Mouse (Mus musculus) forebrain, embryonic 15.5 days (tissue): ENCODE data around the gene Map2k5. TPM values are rescaled to one million over a fixed set of nuclear protein-coding genes. Genes with fewer than 3 reads are reported as not detected.

Experiments
- ATAC-seq: fragments of 200-750 bp; cut with Nextera tagmentation; replicated peaks from 2 replicates; pipeline ENCODE4 v1.8.0; 2017; ENCODE audit warnings: mild to moderate bottlenecking, moderate TSS enrichment, moderate library complexity
- H3K27ac ChIP-seq: fragments of 300-500 bp; sonication (generic); replicated peaks from 2 replicates; pipeline ENCODE4 v1.5.1; 2015; ENCODE audit warnings: mild to moderate bottlenecking, inconsistent platforms
- H3K27me3 ChIP-seq: fragments of 300-500 bp; sonication (generic); 2 replicates; pipeline ENCODE4 v1.6.1; 2015; ENCODE audit warnings: inconsistent platforms
- H3K36me3 ChIP-seq: fragments of 300-500 bp; sonication (generic); 2 replicates; pipeline ENCODE4 v1.6.1; 2015; ENCODE audit warnings: mild to moderate bottlenecking, inconsistent platforms
- H3K4me1 ChIP-seq: fragments of 300-500 bp; sonication (generic); 2 replicates; pipeline ENCODE4 v1.6.1; 2015; ENCODE audit warnings: inconsistent platforms
- H3K4me2 ChIP-seq: fragments of 300-500 bp; sonication (generic); replicated peaks from 2 replicates; pipeline ENCODE4 v1.6.1; 2015; ENCODE audit warnings: mild to moderate bottlenecking, inconsistent platforms
- H3K4me3 ChIP-seq: fragments of 300-500 bp; sonication (generic); 2 replicates; pipeline ENCODE4 v1.5.1; 2015; ENCODE audit warnings: mild to moderate bottlenecking, inconsistent platforms
- H3K9ac ChIP-seq: fragments of 300-500 bp; sonication (generic); replicated peaks from 2 replicates; pipeline ENCODE4 v1.6.1; 2015; ENCODE audit warnings: mild to moderate bottlenecking, inconsistent platforms
- H3K9me3 ChIP-seq: fragments of 300-500 bp; sonication (generic); 2 replicates; pipeline ENCODE4 v1.6.1; 2016; ENCODE audit warnings: inconsistent platforms
- WGBS: fragments of 180-500 bp; shearing (Covaris S2); methylation state at CpG from one replicate; pipeline ENCODE4 v1.1.7; 2015; ENCODE audit warnings: mixed read lengths; 5-methylcytosine and 5-hydroxymethylcytosine counted together
- polyA plus RNA-seq: library from polyadenylated mRNA; unstranded; fragments of >200 nt; fragmentation: Nextera tagmentation; extraction: Ambion mirVana; gene quantifications from 2 replicates; pipeline ENCODE4 v1.2.1, GENCODE M21; 2015

Map2k5 gene
- polyA plus RNA-seq, 1 experiment from 2014 or later, result 39.8 TPM

DNA sequence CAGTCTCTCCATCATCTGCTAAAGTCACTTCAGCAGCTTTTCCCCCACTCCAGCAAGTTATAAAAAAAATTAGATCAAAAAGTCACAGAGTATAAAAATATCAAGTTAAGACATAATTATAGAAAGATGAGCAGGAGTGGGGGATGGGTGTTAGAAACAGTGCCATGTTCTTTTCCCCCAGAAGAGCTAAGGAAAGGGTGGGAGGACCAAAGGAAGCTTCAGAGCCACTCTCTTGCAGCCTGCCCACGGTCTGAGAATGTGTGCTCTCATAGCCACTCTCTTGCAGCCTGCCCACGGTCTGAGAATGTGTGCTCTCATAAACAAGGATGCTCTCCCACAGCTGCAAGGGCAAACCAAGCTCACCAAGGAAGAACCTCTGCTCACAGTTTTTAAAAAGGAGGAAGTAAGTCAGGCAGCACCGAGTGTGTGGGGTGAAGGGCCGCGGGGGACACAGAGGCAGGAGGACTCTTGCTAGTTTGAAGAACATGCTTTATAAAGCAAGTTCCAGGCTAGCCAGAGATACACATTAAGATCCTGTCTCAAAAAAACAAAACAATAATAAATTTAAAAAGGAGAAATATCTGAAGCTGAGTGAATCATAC, 131.0 kb downstream of the Map2k5 start:
- Histone ChIP-seq H3K27ac (no peak overlapping the region), H3K4me1 (peaks cover 6% of the 10 kb centered on the region), H3K36me3 (no peaks in the 10 kb centered on the region), H3K27me3 (0 out of 2 replicates have a peak, but pooled peaks cover 4% of the 10 kb centered on the region), H3K9ac (no peak overlapping the region), H3K4me3 (no peak overlapping the region), H3K9me3 (no peaks in the 10 kb centered on the region), H3K4me2 (no peak overlapping the region)
- no peak for ATAC-seq
- 82% methylated on average over 5 of the region's 5 CpGs for WGBS

DNA sequence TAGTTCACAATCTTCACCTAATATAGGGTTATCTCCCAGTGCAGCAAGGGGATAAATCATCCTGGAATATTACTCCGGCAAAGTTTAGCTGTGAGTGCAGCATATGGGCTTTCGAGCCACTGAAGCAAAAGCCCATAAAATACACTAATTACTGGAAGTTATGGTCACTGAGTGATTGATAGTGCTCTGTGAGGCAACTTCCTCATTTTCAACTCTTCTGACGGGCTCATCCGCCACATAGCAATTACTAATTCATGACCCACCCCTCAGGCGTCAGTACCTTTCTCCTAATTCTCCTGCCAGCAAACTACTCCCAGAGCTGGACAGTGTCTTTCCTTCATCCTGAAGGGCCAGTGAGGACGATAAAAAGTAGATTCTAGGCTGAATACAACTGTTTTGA, 135.7 kb downstream of the Map2k5 start:
- Histone ChIP-seq H3K9me3 (no peaks in the 10 kb centered on the region), H3K27ac (no peak overlapping the region), H3K4me1 (peaks cover 13% of the 10 kb centered on the region), H3K4me2 (no peak overlapping the region), H3K27me3 (0 out of 2 replicates have a peak, but pooled peaks cover 4% of the 10 kb centered on the region), H3K4me3 (no peak overlapping the region), H3K36me3 (no peaks in the 10 kb centered on the region), H3K9ac (no peak overlapping the region)
- no peak for ATAC-seq
- WGBS, result 55% methylated on average over 6 of the region's 6 CpGs

DNA sequence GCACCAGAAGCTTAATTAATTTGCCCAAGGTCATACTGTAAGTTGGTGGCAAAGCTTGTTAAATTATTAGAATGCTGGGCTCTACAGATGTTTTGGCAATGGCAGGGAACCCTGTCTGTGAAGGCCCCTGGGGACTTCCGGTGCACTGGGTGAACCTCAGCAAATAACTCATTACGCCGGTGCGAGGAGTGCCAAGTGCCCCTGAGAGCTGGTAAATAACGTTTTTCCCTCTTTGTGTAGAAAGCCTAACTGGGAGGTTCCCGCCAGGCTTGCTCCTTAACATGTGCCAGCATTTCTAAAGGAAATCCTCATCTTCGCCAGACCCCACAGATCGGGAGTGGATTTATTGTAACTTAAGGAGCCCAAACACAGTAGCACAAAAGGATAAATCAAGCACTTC, 136.5 kb downstream of the Map2k5 start:
- 10% methylated on average over 8 of the region's 8 CpGs for WGBS
- Histone ChIP-seq H3K27ac (no peak overlapping the region), H3K4me2 (no peak overlapping the region), H3K4me1 (peaks cover 13% of the 10 kb centered on the region), H3K9me3 (no peaks in the 10 kb centered on the region), H3K4me3 (no peak overlapping the region), H3K9ac (no peak overlapping the region), H3K27me3 (0 out of 2 replicates have a peak, but pooled peaks cover 4% of the 10 kb centered on the region), H3K36me3 (no peaks in the 10 kb centered on the region)
- no peak for ATAC-seq

GRCm38 (mm10) chr9:63234356-63234755, 143.3 kb downstream of the Map2k5 start:
- ATAC-seq, result no peak
- Histone ChIP-seq H3K9me3 (no peaks in the 10 kb centered on the region), H3K27me3 (no peaks in the 10 kb centered on the region), H3K36me3 (no peaks in the 10 kb centered on the region), H3K27ac (no peak overlapping the region), H3K9ac (no peak overlapping the region), H3K4me3 (no peak overlapping the region), H3K4me2 (no peak overlapping the region), H3K4me1 (peaks cover 29% of the 10 kb centered on the region)
- WGBS, result 18% methylated on average over 5 of the region's 5 CpGs

GRCm38 (mm10) chr9:63230289-63230688, 147.4 kb downstream of the Map2k5 start:
- no peaks in the 10 kb centered on the region for H3K27me3 ChIP-seq
- no peak overlapping the region for H3K4me3 ChIP-seq
- no peaks in the 10 kb centered on the region for H3K9me3 ChIP-seq
- H3K4me2 ChIP-seq, result no peak overlapping the region
- no peaks in the 10 kb centered on the region for H3K36me3 ChIP-seq
- ATAC-seq, result peak; percentile 57
- H3K4me1 ChIP-seq, result peaks cover 31% of the 10 kb centered on the region
- peak overlapping the region; percentile 75 for H3K27ac ChIP-seq
- no peak overlapping the region for H3K9ac ChIP-seq
- 40% methylated on average over 15 of the region's 15 CpGs for WGBS

- no peak for ATAC-seq
- Histone ChIP-seq H3K4me2 (no peak overlapping the region), H3K9ac (no peak overlapping the region), H3K9me3 (no peaks in the 10 kb centered on the region), H3K27me3 (no peaks in the 10 kb centered on the region), H3K27ac (no peak overlapping the region), H3K4me3 (no peak overlapping the region), H3K4me1 (peaks cover 21% of the 10 kb centered on the region), H3K36me3 (no peaks in the 10 kb centered on the region)
- WGBS, result 47% methylated on average over 4 of the region's 4 CpGs
These were observed 148.6 kb downstream of the Map2k5 start for GRCm38 (mm10) chr9:63229124-63229523.

DNA sequence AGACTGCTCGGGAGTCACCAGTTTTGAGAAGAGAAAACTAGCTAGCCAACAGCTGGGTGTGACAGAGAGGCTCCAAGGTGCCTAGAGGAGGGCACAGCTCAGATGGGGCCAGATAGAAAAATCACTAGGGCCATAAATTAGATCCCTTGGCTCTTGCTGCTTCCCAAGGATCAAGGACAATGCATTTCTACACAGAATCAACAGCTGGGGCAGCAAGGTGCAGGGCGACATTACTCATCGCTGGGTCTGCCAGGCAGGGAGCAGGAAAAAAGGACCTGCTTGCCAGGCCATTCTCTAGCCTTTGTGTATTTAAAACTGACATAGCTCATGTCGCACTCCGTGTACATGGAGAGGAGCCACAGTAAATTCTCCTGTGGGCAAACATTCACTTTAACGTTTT, 155.5 kb downstream of the Map2k5 start:
- Histone ChIP-seq H3K9me3 (no peaks in the 10 kb centered on the region), H3K4me3 (no peak overlapping the region), H3K4me1 (peaks cover 14% of the 10 kb centered on the region), H3K9ac (no peak overlapping the region), H3K4me2 (no peak overlapping the region), H3K36me3 (no peaks in the 10 kb centered on the region), H3K27ac (no peak overlapping the region), H3K27me3 (no peaks in the 10 kb centered on the region)
- WGBS, result 67% methylated on average over 6 of the region's 6 CpGs
- ATAC-seq, result no peak

DNA sequence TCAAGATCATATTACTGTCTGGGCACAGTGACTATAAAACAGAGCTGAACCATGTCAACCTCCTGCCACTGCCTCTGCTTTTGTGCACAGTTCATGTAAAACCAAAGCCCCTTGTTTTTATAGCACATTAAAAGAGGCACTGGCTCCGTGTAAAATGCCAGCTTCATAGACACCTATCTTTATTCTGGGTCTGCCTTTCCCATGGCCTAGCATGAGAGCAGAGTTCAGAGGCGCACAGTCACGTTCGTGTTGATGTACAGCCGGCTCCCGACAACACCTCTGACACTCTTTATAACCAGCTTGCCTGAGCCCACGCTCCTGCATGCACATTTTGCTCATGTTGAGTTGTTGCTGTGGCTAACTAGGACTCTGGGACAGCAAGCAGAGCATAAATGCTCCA, 157.9 kb downstream of the Map2k5 start:
- 61% methylated on average over 7 of the region's 7 CpGs for whole genome bisulfite sequencing
- Histone ChIP-seq H3K9me3 (no peaks in the 10 kb centered on the region), H3K4me2 (no peak overlapping the region), H3K27ac (no peak overlapping the region), H3K4me1 (peaks cover 16% of the 10 kb centered on the region), H3K27me3 (no peaks in the 10 kb centered on the region), H3K4me3 (no peak overlapping the region), H3K36me3 (no peaks in the 10 kb centered on the region), H3K9ac (no peak overlapping the region)
- ATAC-seq, result no peak

- Histone ChIP-seq H3K36me3 (no peaks in the 10 kb centered on the region), H3K27ac (no peak overlapping the region), H3K9me3 (no peaks in the 10 kb centered on the region), H3K4me1 (peaks cover 12% of the 10 kb centered on the region), H3K9ac (no peak overlapping the region), H3K4me2 (no peak overlapping the region), H3K27me3 (no peaks in the 10 kb centered on the region), H3K4me3 (no peak overlapping the region)
- no peak for ATAC-seq
- 50% methylated on average over 2 of the region's 2 CpGs for WGBS
These were observed 162.7 kb downstream of the Map2k5 start for GRCm38 (mm10) chr9:63215031-63215430.

DNA sequence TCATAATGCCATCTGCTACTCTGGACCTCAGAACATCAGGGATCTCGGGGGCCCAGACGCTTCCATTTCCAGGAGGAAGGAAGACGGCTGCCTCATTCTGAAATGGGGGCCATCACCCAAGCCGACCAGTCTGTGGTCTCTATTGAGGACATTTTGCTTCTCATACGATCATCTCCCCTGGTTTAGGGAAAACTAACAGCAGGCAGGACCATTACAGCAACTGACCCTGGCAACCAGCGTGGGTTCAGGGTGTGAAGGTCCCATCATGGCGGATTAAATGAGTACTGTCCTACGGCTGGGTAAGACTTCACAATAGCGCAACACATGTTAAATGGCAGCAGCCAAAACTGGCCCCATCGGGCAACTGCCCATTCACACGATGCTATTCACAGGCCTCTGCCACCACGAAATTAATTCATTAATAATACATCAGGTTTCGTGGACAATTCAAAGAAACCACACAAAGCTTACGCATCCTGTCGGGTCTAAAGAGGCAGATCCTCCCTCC, 170.9 kb downstream of the Map2k5 start:
- H3K9ac ChIP-seq, result no peak overlapping the region
- 42% methylated on average over 15 of the region's 15 CpGs for whole genome bisulfite sequencing
- H3K9me3 ChIP-seq, result no peaks in the 10 kb centered on the region
- H3K36me3 ChIP-seq, result 0 out of 2 replicates have a peak, but pooled peaks cover 2% of the 10 kb centered on the region
- H3K27ac ChIP-seq, result no peak overlapping the region
- ATAC-seq, result no peak
- H3K27me3 ChIP-seq, result no peaks in the 10 kb centered on the region
- H3K4me3 ChIP-seq, result no peak overlapping the region
- H3K4me2 ChIP-seq, result no peak overlapping the region
- peaks cover 5% of the 10 kb centered on the region; the same call in 1 of the 2 replicates for H3K4me1 ChIP-seq

- H3K4me3 ChIP-seq, result no peak overlapping the region
- no peaks in the 10 kb centered on the region for H3K9me3 ChIP-seq
- WGBS, result 85% methylated on average over 3 of the region's 3 CpGs
- H3K4me2 ChIP-seq, result no peak overlapping the region
- peaks cover 6% of the 10 kb centered on the region for H3K4me1 ChIP-seq
- no peaks in the 10 kb centered on the region for H3K27me3 ChIP-seq
- no peak for ATAC-seq
- H3K27ac ChIP-seq, result no peak overlapping the region
- no peak overlapping the region for H3K9ac ChIP-seq
- 0 out of 2 replicates have a peak, but pooled peaks cover 2% of the 10 kb centered on the region for H3K36me3 ChIP-seq
These were observed 174.2 kb downstream of the Map2k5 start for GRCm38 (mm10) chr9:63203461-63203860.

DNA sequence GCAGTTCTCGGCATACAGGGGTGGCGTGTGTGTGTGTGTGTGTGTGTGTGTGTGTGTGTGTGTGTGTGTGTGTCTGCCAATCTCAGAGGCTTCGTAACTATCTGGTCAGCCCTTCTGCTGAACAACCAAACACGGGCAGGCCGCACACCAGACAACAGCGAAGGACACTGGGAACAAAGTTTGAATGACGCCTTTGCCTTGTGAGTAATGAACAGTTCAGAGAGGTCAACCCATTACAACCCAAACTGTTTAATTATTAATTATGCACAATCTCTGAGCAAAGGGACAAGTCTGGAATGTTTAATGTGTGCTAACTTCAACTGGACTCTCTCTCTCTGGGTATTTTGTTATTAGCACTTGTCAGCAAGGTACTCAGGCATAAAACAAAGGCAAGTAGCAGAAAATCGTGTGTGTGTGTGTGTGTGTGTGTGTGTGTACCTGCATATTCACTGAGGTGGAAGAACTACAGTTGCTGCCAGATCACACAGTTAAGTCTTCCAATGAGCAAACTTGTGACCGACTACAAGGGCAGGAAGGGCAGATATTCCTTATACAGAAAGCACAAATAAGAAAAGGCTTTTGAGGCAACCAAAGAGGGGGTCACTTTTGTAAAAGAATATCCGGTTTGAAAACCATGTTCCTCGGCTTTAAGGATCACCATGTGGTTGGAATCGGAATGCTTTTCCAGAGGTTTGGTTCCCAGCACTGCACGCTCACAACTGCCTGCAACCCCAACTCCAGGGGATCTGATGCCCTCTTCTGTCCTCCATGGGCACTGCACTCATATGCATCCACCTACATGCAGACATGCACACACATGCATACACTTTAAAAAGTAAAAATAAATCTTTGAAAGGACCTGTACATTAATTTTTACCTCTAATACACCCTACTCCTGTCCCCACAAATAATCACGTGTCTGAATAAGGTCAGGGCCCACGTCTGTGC, 176.1 kb downstream of the Map2k5 start:
- no peak overlapping the region for H3K9ac ChIP-seq
- 87% methylated on average over 15 of the region's 15 CpGs for WGBS
- H3K4me3 ChIP-seq, result no peak overlapping the region
- no peak overlapping the region for H3K27ac ChIP-seq
- H3K27me3 ChIP-seq, result no peaks in the 10 kb centered on the region
- H3K36me3 ChIP-seq, result 0 out of 2 replicates have a peak, but pooled peaks cover 2% of the 10 kb centered on the region
- H3K4me1 ChIP-seq, result peaks cover 18% of the 10 kb centered on the region
- no peak for ATAC-seq
- no peaks in the 10 kb centered on the region for H3K9me3 ChIP-seq
- H3K4me2 ChIP-seq, result no peak overlapping the region
